Mouse (Mus musculus) embryonic fibroblast, embryonic 13.5 days (primary cell): ENCODE results near the gene Spic. TPM values are rescaled to one million over a fixed set of nuclear protein-coding genes. Genes with fewer than 3 reads are reported as not detected.

Source experiments
- H3K27ac ChIP-seq: 2 replicates; pipeline ENCODE4 v1.5.1; 2012; ENCODE audit warnings: low read length, control low read depth, inconsistent platforms; ENCODE audit not compliant: insufficient read depth
- H3K4me1 ChIP-seq: 2 replicates; pipeline ENCODE4 v1.6.1; 2011; ENCODE audit warnings: low read length; ENCODE audit not compliant: control insufficient read depth, insufficient read depth
- H3K4me3 ChIP-seq: 2 replicates; pipeline ENCODE4 v1.5.1; 2011; ENCODE audit warnings: mild to moderate bottlenecking, control low read depth, low read length; ENCODE audit not compliant: insufficient read depth
- CTCF ChIP-seq: IDR thresholded peaks from 2 replicates; pipeline ENCODE4 v1.5.1; 2011; ENCODE audit warnings: mild to moderate bottlenecking, control low read depth, low read length, moderate library complexity, borderline replicate concordance; ENCODE audit not compliant: insufficient read depth
- POLR2A ChIP-seq: IDR thresholded peaks from 2 replicates; pipeline ENCODE4 v1.6.1; 2011; ENCODE audit warnings: low read depth, mild to moderate bottlenecking, control low read depth, low read length, moderate library complexity
- polyA plus RNA-seq: library from polyadenylated mRNA; stranded (reverse); fragments of >200 nt; gene quantifications from 2 replicates; pipeline ENCODE4 v1.2.4, GENCODE M21; 2011; ENCODE audit warnings: low read depth; ENCODE audit not compliant: missing spikeins, insufficient read length

The Spic gene
- polyA plus RNA-seq, 1 experiment: not detected

DNA sequence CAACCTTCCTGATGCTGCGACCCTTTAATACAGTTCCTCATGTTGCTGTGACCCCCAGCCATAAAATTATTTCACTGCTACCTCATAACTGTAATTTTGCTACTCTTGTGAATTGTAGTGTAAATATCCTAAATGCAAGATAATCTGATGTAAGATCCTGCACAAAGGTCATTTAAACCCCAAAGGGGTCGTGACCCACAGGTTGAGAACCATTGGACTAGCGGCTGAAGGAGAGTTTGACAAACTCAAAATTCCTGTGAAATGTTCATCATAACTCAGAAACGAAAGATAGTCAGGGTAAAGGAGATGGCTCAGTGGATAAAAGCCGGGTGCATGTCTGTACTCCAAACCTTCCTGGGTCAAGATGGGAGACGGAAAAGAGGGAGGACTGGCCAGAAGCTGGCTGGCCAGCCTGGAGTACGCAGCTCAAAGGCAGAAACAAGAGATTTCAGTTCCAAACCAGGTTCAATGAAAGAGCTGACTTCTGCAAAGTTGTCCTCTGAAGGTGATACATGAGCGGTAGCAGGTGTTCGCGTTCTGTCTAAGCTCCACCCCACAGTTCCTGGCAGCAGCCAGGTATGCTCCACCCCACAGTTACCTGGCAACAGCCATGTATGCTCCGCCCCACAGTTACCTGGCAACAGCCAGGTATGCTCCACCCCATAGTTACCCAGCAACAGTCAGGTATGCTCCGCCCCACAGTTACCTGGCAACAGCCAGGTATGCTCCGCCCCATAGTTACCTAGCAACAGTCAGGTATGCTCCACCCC is 32.4 kb upstream of the Spic start:
- Histone ChIP-seq H3K4me1 (no peaks in the 10 kb centered on the region), H3K4me3 (no peak overlapping the region), H3K27ac (no peak overlapping the region)
- TF ChIP-seq POLR2A (no peak), CTCF (no peak)

DNA sequence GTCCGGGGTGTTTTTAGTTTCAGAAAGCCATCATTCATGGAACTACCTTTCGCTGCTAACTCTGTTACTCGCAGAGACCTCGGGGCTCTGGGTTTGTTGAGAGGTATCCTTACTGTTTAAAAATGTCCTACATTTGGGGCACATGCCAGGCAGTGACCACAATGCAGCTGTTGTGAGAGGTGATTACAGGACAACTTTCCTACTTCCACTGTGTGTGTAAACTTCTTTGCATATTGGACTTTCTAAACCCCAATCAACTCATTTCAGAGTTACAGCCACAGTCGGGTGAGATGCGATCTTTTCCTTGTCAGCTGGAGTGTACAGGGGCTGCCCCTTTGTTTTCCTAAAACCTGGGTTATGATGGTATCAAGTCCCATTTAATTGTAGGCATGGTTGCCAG is 30.8 kb upstream of the Spic start:
- no peak overlapping the region for H3K27ac ChIP-seq
- H3K4me1 ChIP-seq: no peaks in the 10 kb centered on the region
- TF ChIP-seq CTCF: no peak
- TF ChIP-seq POLR2A: no peak
- no peak overlapping the region for H3K4me3 ChIP-seq

DNA sequence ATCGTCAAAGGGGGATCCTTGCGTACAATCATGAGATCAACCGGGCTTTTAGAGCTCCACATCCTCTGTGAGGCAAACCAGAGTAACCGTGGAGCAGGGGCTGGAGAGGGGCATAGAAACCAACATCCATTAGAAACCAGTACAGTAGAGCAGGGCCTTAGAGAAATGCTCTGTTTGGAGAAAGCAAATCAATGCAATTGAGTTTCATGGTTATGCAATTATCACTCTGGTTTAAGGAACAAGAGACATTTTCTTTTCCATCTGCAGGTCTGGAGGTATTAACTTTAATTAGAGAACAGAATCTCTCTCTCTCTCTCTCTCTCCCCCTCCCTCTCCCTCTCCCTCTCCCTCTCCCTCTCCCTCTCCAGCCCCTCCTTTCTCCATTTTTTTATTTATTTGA is 29.9 kb upstream of the Spic start:
- H3K27ac ChIP-seq: no peak overlapping the region
- no peaks in the 10 kb centered on the region for H3K4me1 ChIP-seq
- no peak for TF ChIP-seq CTCF
- TF ChIP-seq POLR2A: no peak

DNA sequence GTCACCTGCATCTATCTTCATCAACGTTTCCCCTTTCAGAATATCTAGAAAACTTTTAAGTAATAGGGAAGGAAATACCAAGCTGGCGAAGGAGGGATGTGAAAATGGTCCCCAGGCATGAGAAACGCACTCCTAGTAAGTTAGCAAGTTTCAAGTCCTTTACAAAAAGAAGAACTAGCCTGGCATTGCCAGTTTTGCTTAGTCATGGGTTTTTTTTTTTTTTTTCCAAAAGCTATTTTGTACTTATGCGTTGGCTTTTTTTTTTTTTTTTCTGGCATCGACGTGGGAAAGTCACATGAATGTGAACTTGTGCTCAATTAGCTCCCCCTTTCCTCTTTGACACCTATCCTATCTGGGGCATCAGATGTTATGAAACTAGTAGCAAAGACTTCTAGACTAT is 27.5 kb upstream of the Spic start:
- Histone ChIP-seq H3K27ac (no peak overlapping the region), H3K4me1 (no peaks in the 10 kb centered on the region), H3K4me3 (no peak overlapping the region)
- no peak for TF ChIP-seq CTCF
- TF ChIP-seq POLR2A: no peak

More for the DNA sequence above, 29.9 kb upstream of the Spic start:
- no peak overlapping the region for H3K4me3 ChIP-seq

DNA sequence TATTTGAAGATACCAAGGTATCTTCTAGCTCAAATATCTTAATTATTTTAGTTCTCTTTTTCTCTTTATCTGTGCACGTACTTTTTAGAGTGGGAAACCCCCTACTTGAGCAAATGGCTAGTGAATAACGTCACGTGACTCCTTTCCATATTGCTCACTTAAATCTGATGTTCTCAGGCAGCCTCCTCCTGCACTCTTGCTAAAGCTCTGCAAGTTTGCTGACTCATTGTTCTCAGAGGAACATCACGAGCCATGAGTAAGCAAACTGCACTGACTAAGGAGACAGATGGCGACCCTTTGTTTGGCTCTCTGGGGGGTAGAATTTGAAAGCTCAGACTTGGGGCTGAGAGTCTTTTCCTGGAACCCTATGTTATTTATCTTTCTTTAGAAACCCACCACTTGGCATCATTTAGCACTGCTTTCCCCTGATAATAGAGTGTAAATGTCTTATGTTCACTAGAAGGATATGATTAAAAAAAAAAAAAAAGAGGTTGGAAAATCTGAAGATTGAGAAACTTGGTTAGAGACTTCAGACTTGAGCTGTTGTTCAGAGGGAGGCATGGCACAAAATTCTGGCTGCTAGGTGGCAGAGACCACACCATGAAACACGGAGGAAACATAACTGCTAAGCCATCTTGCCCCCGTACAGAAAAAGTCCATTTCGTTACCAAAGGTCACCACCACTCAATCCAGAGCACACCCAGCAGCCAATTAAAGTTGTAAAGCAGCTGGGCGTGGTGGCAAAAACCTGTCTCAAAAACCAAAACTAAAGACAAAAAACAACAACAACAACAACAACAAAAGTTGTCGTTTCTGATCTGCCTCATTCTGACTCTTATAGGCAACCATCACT is 24.1 kb upstream of the Spic start:
- no peak for TF ChIP-seq CTCF
- TF ChIP-seq POLR2A: no peak
- Histone ChIP-seq H3K4me1 (no peaks in the 10 kb centered on the region), H3K4me3 (no peak overlapping the region), H3K27ac (no peak overlapping the region)

DNA sequence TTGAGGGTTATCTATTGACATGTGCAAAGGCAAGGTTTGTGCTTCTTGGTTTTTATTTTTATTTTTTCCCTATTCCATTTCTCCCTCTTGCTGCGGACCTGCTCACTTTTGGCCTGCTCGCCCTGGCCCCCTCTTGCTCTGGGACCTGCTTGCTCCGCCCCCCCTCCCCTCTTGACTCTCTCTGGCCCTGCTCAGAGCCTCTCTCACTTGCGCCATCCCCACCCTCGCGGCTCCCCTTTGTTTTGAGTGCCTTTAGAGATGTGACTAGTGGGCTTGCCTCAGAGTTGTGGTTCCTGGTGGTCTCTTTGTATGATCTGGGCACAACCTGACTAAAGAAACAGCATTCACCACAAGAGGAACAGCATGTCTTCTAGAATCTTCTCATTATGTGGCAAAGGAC is 16.1 kb upstream of the Spic start:
- Histone ChIP-seq H3K4me3 (no peak overlapping the region), H3K27ac (no peak overlapping the region), H3K4me1 (no peaks in the 10 kb centered on the region)
- TF ChIP-seq CTCF (no peak), POLR2A (no peak)

DNA sequence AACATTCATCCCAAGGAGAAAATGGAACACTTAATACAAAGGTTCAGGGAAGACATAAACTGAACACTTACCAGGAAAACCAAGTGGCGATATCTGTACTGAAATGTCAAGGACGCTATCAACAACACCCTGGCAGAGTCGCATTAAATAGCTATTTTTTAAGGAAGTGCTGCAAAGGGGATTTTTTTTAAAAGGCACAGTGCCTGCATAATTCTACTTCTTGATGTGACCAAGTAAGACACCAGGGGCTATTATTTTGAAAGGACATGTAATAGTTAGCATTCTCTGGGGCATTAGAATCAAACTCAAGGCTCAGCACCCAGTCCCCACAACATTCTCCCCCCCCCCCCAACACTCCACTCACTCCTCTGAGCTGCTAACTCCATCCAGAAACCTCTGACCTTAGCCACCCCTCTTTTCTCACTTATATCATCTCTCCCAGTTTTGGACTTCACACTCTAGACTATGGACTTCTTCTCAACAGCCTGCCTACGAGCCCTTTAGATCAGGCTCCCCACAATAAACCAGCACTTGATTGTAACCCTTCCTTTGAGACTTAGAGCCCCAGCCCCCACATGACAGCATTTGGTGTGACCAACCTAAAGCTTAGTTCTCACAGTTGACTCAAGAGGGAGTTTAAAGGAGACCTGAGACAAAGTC is 1.8 kb downstream of the Spic start:
- Histone ChIP-seq H3K27ac (no peak overlapping the region), H3K4me1 (no peaks in the 10 kb centered on the region), H3K4me3 (no peak overlapping the region)
- TF ChIP-seq CTCF (no peak), POLR2A (no peak)

DNA sequence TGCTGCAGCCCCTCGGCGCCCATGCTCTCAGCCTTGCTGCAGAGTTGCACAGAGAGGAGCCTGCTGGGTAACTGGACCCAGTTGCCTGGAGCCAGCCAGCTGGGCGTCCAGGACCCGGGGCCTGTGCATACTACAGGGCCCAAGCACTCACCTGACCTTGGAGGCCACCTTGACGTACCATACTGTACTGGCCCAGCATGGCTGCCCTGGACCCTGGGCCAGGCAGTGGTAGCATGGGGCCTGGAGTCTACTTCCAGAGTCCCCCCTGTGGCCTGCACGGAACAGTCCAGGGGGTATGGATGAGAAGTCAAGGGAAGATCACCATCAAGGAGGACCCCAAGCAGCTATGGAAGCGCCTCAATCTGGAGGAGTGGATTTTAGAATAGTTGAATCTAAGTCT is 12.0 kb downstream of the Spic start:
- TF ChIP-seq POLR2A: no peak
- no peak for TF ChIP-seq CTCF
- Histone ChIP-seq H3K4me3 (no peak overlapping the region), H3K27ac (no peak overlapping the region), H3K4me1 (no peaks in the 10 kb centered on the region)

DNA sequence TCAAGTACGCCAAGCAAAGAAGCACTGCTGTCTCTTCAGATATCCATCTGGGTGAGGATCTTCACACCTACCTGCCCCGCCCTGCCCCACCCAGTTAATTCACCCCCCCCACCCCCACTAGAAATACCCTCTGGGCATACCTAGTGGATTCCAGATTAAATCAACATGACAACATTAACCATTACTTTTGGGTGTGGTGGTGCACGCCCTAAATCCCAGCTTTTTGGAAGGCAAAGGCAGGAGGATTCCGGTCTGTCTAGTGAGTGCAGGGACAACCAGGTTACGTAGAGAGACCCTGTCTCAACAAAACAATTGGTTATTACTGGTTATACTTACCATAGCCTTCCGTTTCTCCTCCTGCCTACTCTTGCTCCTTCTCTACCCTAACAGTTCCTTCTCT is 12.7 kb downstream of the Spic start:
- no peak overlapping the region for H3K27ac ChIP-seq
- TF ChIP-seq CTCF (no peak), POLR2A (no peak)
- H3K4me3 ChIP-seq: no peak overlapping the region
- H3K4me1 ChIP-seq: no peaks in the 10 kb centered on the region
